Mouse (Mus musculus): ENCODE data around the gene Ube2o. TPM values are rescaled to one million over a fixed set of nuclear protein-coding genes. Genes with fewer than 3 reads are reported as not detected.

The Ube2o gene
- polyA plus RNA-seq, 2 experiments, result 18.7 to 29.7 TPM

- no peak overlapping the region for H3K27ac ChIP-seq (replicated peaks; ENCODE audit: low read depth, low read length)
- H3K4me2 ChIP-seq (replicated peaks; ENCODE audit: low read depth, low read length, severe bottlenecking), result no peak overlapping the region
- no peak for TF ChIP-seq POLR2A (IDR thresholded peaks at IDR 0.05; ENCODE audit: borderline replicate concordance, extremely low read depth, insufficient read depth, insufficient read length)
- no peak overlapping the region for H3K9ac ChIP-seq (ENCODE audit: low read depth, low read length, severe bottlenecking)
- H3K27me3 ChIP-seq (ENCODE audit: control insufficient read depth, insufficient read depth, low read length), result peaks cover 41% of the 10 kb centered on the region
- DNase-seq (ENCODE audit: low spot score), result no peak
- ATAC-seq (ENCODE audit: low FRiP score, low read depth), result no peak
- peaks cover 29% of the 10 kb centered on the region for H3K4me1 ChIP-seq (ENCODE audit: control insufficient read depth, insufficient read depth, low read length)
- no peak overlapping the region for H3K4me3 ChIP-seq (replicated peaks; ENCODE audit: low read length)
- H3K36me3 ChIP-seq (ENCODE audit: control insufficient read depth, insufficient read depth, low read length), result no peaks in the 10 kb centered on the region
- H3K9me3 ChIP-seq (ENCODE audit: control insufficient read depth, low read length), result no peaks in the 10 kb centered on the region
- 74% methylated on average over 8 of the region's 8 CpGs for WGBS
Measured at GRCm38 (mm10) chr11:116528636-116529320, 52.5 kb downstream of the Ube2o start.

- DNase-seq (ENCODE audit: low spot score), result peak; percentile 76
- H3K9ac ChIP-seq (ENCODE audit: low read depth, low read length, severe bottlenecking), result no peak overlapping the region
- peaks cover 14% of the 10 kb centered on the region for H3K4me1 ChIP-seq (ENCODE audit: control insufficient read depth, insufficient read depth, low read length)
- no peaks in the 10 kb centered on the region for H3K36me3 ChIP-seq (ENCODE audit: control insufficient read depth, insufficient read depth, low read length)
- H3K27me3 ChIP-seq (ENCODE audit: control insufficient read depth, insufficient read depth, low read length), result no peaks in the 10 kb centered on the region
- peak overlapping the region; percentile 67 for H3K27ac ChIP-seq (replicated peaks; ENCODE audit: low read depth, low read length)
- TF ChIP-seq POLR2A (IDR thresholded peaks at IDR 0.05; ENCODE audit: borderline replicate concordance, extremely low read depth, insufficient read depth, insufficient read length), result no peak
- 37% methylated on average over 5 of the region's 5 CpGs for WGBS
- peak; percentile 65 for ATAC-seq (ENCODE audit: low FRiP score, low read depth)
- H3K9me3 ChIP-seq (ENCODE audit: control insufficient read depth, low read length), result no peaks in the 10 kb centered on the region
- H3K4me3 ChIP-seq (replicated peaks; ENCODE audit: low read length), result no peak overlapping the region
- no peak overlapping the region for H3K4me2 ChIP-seq (replicated peaks; ENCODE audit: low read depth, low read length, severe bottlenecking)
Measured at GRCm38 (mm10) chr11:116523699-116524189, 57.5 kb downstream of the Ube2o start.

GRCm38 (mm10) chr11:116522886-116523698 is 58.2 kb downstream of the Ube2o start:
- 59% methylated on average over 16 of the region's 16 CpGs for WGBS
- H3K4me3 ChIP-seq (replicated peaks; ENCODE audit: low read length), result no peak overlapping the region
- TF ChIP-seq POLR2A (IDR thresholded peaks at IDR 0.05; ENCODE audit: borderline replicate concordance, extremely low read depth, insufficient read depth, insufficient read length), result no peak
- DNase-seq (ENCODE audit: low spot score) (no peak), ATAC-seq (ENCODE audit: low FRiP score, low read depth) (no peak)
- no peaks in the 10 kb centered on the region for H3K9me3 ChIP-seq (ENCODE audit: control insufficient read depth, low read length)
- no peaks in the 10 kb centered on the region for H3K27me3 ChIP-seq (ENCODE audit: control insufficient read depth, insufficient read depth, low read length)
- no peak overlapping the region for H3K4me2 ChIP-seq (replicated peaks; ENCODE audit: low read depth, low read length, severe bottlenecking)
- no peaks in the 10 kb centered on the region for H3K36me3 ChIP-seq (ENCODE audit: control insufficient read depth, insufficient read depth, low read length)
- peaks cover 14% of the 10 kb centered on the region for H3K4me1 ChIP-seq (ENCODE audit: control insufficient read depth, insufficient read depth, low read length)
- H3K9ac ChIP-seq (ENCODE audit: low read depth, low read length, severe bottlenecking), result no peak overlapping the region
- peak overlapping the region; percentile 67 for H3K27ac ChIP-seq (replicated peaks; ENCODE audit: low read depth, low read length)

- WGBS, result 79% methylated on average over 3 of the region's 3 CpGs
- Histone ChIP-seq H3K9me3 (ENCODE audit: control insufficient read depth, low read length) (no peaks in the 10 kb centered on the region), H3K4me2 (replicated peaks; ENCODE audit: low read depth, low read length, severe bottlenecking) (no peak overlapping the region), H3K4me1 (ENCODE audit: control insufficient read depth, insufficient read depth, low read length) (peaks cover 14% of the 10 kb centered on the region), H3K9ac (ENCODE audit: low read depth, low read length, severe bottlenecking) (no peak overlapping the region), H3K36me3 (ENCODE audit: control insufficient read depth, insufficient read depth, low read length) (no peaks in the 10 kb centered on the region), H3K27me3 (ENCODE audit: control insufficient read depth, insufficient read depth, low read length) (no peaks in the 10 kb centered on the region), H3K27ac (replicated peaks; ENCODE audit: low read depth, low read length) (no peak overlapping the region), H3K4me3 (replicated peaks; ENCODE audit: low read length) (no peak overlapping the region)
- ATAC-seq (ENCODE audit: low FRiP score, low read depth) (no peak), DNase-seq (ENCODE audit: low spot score) (no peak)
- no peak for TF ChIP-seq POLR2A (IDR thresholded peaks at IDR 0.05; ENCODE audit: borderline replicate concordance, extremely low read depth, insufficient read depth, insufficient read length)
Measured at GRCm38 (mm10) chr11:116522046-116522445, 59.2 kb downstream of the Ube2o start.

- H3K4me3 ChIP-seq (replicated peaks; ENCODE audit: low read length), result no peak overlapping the region
- no peak for TF ChIP-seq POLR2A (IDR thresholded peaks at IDR 0.05; ENCODE audit: borderline replicate concordance, extremely low read depth, insufficient read depth, insufficient read length)
- H3K4me2 ChIP-seq (replicated peaks; ENCODE audit: low read depth, low read length, severe bottlenecking), result no peak overlapping the region
- no peak overlapping the region for H3K9ac ChIP-seq (ENCODE audit: low read depth, low read length, severe bottlenecking)
- 61% methylated on average over 3 of the region's 3 CpGs for WGBS
- no peak for DNase-seq (ENCODE audit: low spot score)
- H3K27ac ChIP-seq (replicated peaks; ENCODE audit: low read depth, low read length), result no peak overlapping the region
- no peaks in the 10 kb centered on the region for H3K27me3 ChIP-seq (ENCODE audit: control insufficient read depth, insufficient read depth, low read length)
- H3K36me3 ChIP-seq (ENCODE audit: control insufficient read depth, insufficient read depth, low read length), result no peaks in the 10 kb centered on the region
- no peaks in the 10 kb centered on the region for H3K9me3 ChIP-seq (ENCODE audit: control insufficient read depth, low read length)
- no peak for ATAC-seq (ENCODE audit: low FRiP score, low read depth)
- H3K4me1 ChIP-seq (ENCODE audit: control insufficient read depth, insufficient read depth, low read length), result peaks cover 14% of the 10 kb centered on the region
Measured at GRCm38 (mm10) chr11:116521143-116521542, 60.1 kb downstream of the Ube2o start.
